Mouse (Mus musculus) left cerebral cortex, adult 2 months (tissue): Measurements from ENCODE around the gene Prkar2b. TPM values are rescaled to one million over a fixed set of nuclear protein-coding genes. Genes with fewer than 3 reads are reported as not detected.

ENCODE experiments used
- DNase-seq, 2 experiments: peaks; one replicate each; pipeline ENCODE4 v3.0.0; 2021 to 2022; ENCODE audit warnings: low spot score in 2 of 2, mixed read lengths in 1 of 2; ENCODE audit errors: extremely low spot score in 1 of 2
- H3K27ac ChIP-seq: fragments of 200-600 bp; 2 replicates; pipeline ENCODE4 v1.8.1; 2022
- H3K4me3 ChIP-seq: fragments of 200-600 bp; 2 replicates; pipeline ENCODE4 v1.8.1; 2022
- CTCF ChIP-seq: fragments of 200-600 bp; IDR thresholded peaks from 2 replicates; pipeline ENCODE4 v1.8.1; 2022; ENCODE audit warnings: antibody characterized with exemption, mild to moderate bottlenecking, moderate library complexity
- intact Hi-C: fragments of 180-260 bp; cut with DNase I; formaldehyde crosslinking; loops from one replicate; pipeline ENCODE4 v1.15.1; 2025
- total RNA-seq, 2 experiments: library from RNA; stranded (reverse); gene quantifications; 2 replicates each; pipeline ENCODE4 v1.2.3; 2021

Prkar2b gene
- total RNA-seq, 2 experiments from 2014 or later = 70.7 to 75.9 TPM

- TF ChIP-seq CTCF = peak; percentile 48
- no peak overlapping the region for H3K4me3 ChIP-seq
- H3K27ac ChIP-seq = no peak overlapping the region
- intact Hi-C loops = loop anchor here (10.0 kb wide), 1 partner anchor 557 kb away; no protein-coding TSS in a partner anchor
- no peak for DNase-seq
These were observed 129.3 kb downstream of the Prkar2b start for GRCm38 (mm10) chr12:31931818-31932217.

DNA sequence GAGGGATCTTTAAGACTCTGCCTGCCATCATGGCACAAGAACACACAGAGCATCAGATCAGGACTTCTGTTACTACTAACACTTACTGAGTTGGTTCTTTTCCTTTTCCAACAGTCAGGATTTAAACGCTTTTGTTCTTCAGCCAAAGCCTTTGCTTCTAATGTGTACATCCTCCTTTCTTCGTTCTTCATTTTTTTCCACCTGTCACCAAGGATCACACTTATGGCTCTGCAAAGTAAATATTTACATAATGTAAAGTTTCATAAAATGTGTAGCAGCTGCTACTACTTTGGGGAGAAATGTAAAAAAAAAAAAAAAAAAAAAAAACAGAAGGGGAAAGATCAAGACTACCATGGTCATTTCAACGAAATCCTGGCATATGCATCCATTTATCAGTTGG lies 132.6 kb downstream of the Prkar2b start:
- TF ChIP-seq CTCF = no peak
- DNase-seq = no peak
- no peak overlapping the region for H3K27ac ChIP-seq
- no peak overlapping the region for H3K4me3 ChIP-seq
- intact Hi-C loops = loop anchor here (5.0 kb wide), 3 partner anchors 216 to 296 kb away; partner anchors contain the start of genes Bcap29, Cog5, Dus4l and Gpr22

DNA sequence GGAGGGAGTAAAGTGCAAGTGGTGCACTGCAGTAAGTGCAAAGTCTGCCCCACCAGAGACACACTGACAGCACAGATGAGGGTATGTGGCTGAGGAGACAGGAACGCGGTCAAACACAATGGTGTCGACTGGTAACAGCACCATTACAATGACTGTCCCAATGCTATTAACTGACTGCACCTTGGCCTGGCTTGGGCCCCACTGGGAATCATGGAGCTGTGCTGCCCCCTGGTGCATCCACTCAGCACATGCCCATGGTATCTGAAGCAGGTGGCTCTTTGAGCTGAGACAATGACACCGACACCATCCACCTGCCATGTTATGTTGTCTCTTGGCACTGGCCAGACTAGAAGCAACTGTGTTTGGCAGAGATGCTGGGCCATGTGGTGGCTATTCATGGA lies 134.4 kb downstream of the Prkar2b start:
- peak; percentile 76 for TF ChIP-seq CTCF
- Histone ChIP-seq H3K4me3 (no peak overlapping the region), H3K27ac (no peak overlapping the region; the same call in 1 of the 2 replicates)
- intact Hi-C loops = loop anchor here (2.0 to 5.0 kb wide), 4 partner anchors 214 to 418 kb away; partner anchors contain the start of genes Bcap29, Cog5, Dus4l and Gpr22
- peak; percentile 73 to 82 for DNase-seq

- intact Hi-C loops = loop anchor here (5.0 kb wide), 3 partner anchors 213 to 293 kb away; partner anchors contain the start of genes Bcap29, Cog5, Dus4l and Gpr22
- Histone ChIP-seq H3K4me3 (no peak overlapping the region), H3K27ac (0 out of 2 replicates have a peak overlapping the region, but pooled peaks have one; percentile 15)
- no peak for DNase-seq
- TF ChIP-seq CTCF = no peak
These were observed 135.8 kb downstream of the Prkar2b start for GRCm38 (mm10) chr12:31925343-31925742.

DNA sequence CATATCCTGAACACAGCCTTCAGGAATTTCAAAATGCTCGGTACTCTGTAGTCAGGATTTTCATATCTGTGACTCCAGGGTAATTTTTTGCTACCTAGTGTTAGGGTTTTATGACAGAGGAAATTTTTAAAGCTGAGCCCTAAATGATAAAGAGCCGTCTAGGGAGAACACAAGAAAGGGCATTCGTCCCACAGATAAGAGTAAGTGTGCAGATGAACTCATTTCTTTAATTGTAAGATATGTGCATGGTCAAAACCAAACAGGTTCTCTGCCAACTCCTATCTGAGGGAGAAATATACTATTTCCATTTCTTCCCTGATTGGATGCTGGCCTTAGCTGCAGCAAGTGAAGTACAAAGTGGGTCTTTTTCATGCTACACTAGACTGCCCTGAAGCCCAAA lies 137.0 kb downstream of the Prkar2b start:
- no peak overlapping the region for H3K4me3 ChIP-seq
- no peak for DNase-seq
- intact Hi-C loops = no loop called here
- TF ChIP-seq CTCF = no peak
- H3K27ac ChIP-seq = no peak overlapping the region

GRCm38 (mm10) chr12:31920464-31921405 lies 140.4 kb downstream of the Prkar2b start:
- H3K27ac ChIP-seq = no peak overlapping the region
- H3K4me3 ChIP-seq = no peak overlapping the region
- no peak for TF ChIP-seq CTCF
- intact Hi-C loops = no loop called here
- DNase-seq = no peak

DNA sequence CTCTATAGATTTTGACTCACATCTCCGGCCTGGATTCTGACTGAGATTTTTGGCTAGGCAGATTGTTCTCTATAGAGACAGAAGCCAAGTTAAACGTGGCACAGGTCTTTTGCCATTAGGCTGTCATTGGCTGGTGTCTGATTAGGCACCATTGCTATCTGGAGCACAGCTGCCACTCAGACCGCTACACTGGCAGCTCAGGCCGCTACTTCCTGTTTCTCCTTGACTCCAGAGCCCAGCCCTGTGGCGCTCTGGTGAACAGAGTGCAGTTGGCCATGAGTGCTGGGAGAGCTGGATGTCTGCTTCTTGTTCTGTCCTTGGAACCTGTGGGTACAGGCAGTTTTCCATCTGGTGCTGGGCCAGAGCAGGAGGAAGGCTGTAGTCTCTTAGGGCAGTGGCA lies 143.9 kb downstream of the Prkar2b start:
- TF ChIP-seq CTCF = no peak
- H3K4me3 ChIP-seq = no peak overlapping the region
- peak overlapping the region; percentile 3; the same call in 1 of the 2 replicates for H3K27ac ChIP-seq
- no peak for DNase-seq
- intact Hi-C loops = no loop called here

GRCm38 (mm10) chr12:31916691-31917090 lies 144.4 kb downstream of the Prkar2b start:
- H3K4me3 ChIP-seq = no peak overlapping the region
- intact Hi-C loops = no loop called here
- DNase-seq = no peak
- TF ChIP-seq CTCF = no peak
- H3K27ac ChIP-seq = no peak overlapping the region; the same call in 1 of the 2 replicates

GRCm38 (mm10) chr12:31913614-31914013 lies 147.5 kb downstream of the Prkar2b start:
- DNase-seq = no peak
- intact Hi-C loops = no loop called here
- no peak for TF ChIP-seq CTCF
- no peak overlapping the region for H3K4me3 ChIP-seq
- H3K27ac ChIP-seq = peak overlapping the region; percentile 34; the same call in 1 of the 2 replicates

DNA sequence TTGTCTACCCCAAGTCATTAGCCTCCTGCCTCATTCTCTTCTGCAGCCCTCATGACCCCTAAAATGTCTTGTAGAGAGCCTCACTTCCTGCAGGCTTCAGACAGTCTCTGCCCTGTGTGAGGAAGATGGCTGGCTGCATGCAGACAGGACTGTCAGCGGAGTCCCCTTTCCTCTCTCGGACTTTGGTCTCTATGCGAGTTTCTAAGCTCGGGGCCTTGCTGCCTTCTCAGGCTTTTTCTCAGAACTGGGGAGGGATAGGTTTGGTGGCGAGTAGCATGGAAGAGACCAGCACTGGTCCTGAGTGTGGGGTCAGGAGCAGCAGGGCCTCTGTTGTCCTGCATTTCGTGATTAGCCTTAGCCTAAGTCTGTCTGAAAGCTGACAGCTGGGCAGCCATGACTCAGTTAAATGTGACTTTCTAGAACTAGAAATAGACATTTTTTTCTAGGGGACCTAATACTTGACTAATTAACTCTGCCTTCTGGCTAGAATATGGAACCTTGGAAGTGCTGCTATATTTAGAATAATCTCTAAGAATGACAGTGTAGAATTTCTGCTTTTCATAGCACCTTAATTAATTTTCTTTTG lies 148.0 kb downstream of the Prkar2b start:
- no peak overlapping the region for H3K4me3 ChIP-seq
- no peak for TF ChIP-seq CTCF
- intact Hi-C loops = no loop called here
- no peak for DNase-seq
- H3K27ac ChIP-seq = no peak overlapping the region; the same call in 1 of the 2 replicates

Other genes starting within 250 kb of the Prkar2b start
- 10 to 100 TPM; 21.4 to 22.1 TPM for gene Hbp1, start 110.8 kb downstream of the Prkar2b start, total RNA-seq
- gene Pik3cg, start 147.4 kb upstream of the Prkar2b start, total RNA-seq = 1 to 10 TPM; 3.1 to 4.0 TPM